Mouse (Mus musculus) heart, postnatal 25 days (tissue): ENCODE data around the gene Atxn1. TPM values are rescaled to one million over a fixed set of nuclear protein-coding genes. Genes with fewer than 3 reads are reported as not detected.

ENCODE experiments used
- DNase-seq: peaks from one replicate; pipeline ENCODE4 v3.0.0; 2022; ENCODE audit warnings: low spot score
- intact Hi-C: fragments of 180-260 bp; cut with DNase I; formaldehyde crosslinking; loops from one replicate; pipeline ENCODE4 v1.15.1; 2025
- total RNA-seq, 2 experiments: library from RNA; stranded (reverse); gene quantifications; 2 replicates each; pipeline ENCODE4 v1.2.3; 2021

Gene Atxn1
- total RNA-seq, 2 experiments from 2014 or later: 35.1 to 36.0 TPM

- intact Hi-C loops: no loop called here
- no peak for DNase-seq
These were observed 29.0 kb downstream of the Atxn1 start for GRCm38 (mm10) chr13:45935798-45936197.

- DNase-seq: no peak
- intact Hi-C loops: no loop called here
These were observed 30.0 kb downstream of the Atxn1 start for GRCm38 (mm10) chr13:45934841-45935240.

GRCm38 (mm10) chr13:45934085-45934484 is 30.7 kb downstream of the Atxn1 start:
- intact Hi-C loops: no loop called here

GRCm38 (mm10) chr13:45932491-45932921 is 32.3 kb downstream of the Atxn1 start:
- intact Hi-C loops: no loop called here
- no peak for DNase-seq

More at GRCm38 (mm10) chr13:45934085-45934484, 30.7 kb downstream of the Atxn1 start:
- no peak for DNase-seq

GRCm38 (mm10) chr13:45931891-45932290 is 32.9 kb downstream of the Atxn1 start:
- no peak for DNase-seq

GRCm38 (mm10) chr13:45931215-45931614 is 33.6 kb downstream of the Atxn1 start:
- intact Hi-C loops: no loop called here
- DNase-seq: no peak

More at GRCm38 (mm10) chr13:45931891-45932290, 32.9 kb downstream of the Atxn1 start:
- intact Hi-C loops: no loop called here

GRCm38 (mm10) chr13:45929744-45930143 is 35.1 kb downstream of the Atxn1 start:
- DNase-seq: no peak
- intact Hi-C loops: loop anchor here (5.0 kb wide), 1 partner anchor 97 kb away; no protein-coding TSS in a partner anchor

GRCm38 (mm10) chr13:45925294-45925693 is 39.5 kb downstream of the Atxn1 start:
- intact Hi-C loops: loop anchor here (5.0 kb wide), 1 partner anchor 93 kb away; no protein-coding TSS in a partner anchor
- DNase-seq: no peak

GRCm38 (mm10) chr13:45924555-45924954 is 40.3 kb downstream of the Atxn1 start:
- no peak for DNase-seq
- intact Hi-C loops: loop anchor here (5.0 kb wide), 1 partner anchor 38 kb away; no protein-coding TSS in a partner anchor

- intact Hi-C loops: loop anchor here (5.0 kb wide), 1 partner anchor 39 kb away; no protein-coding TSS in a partner anchor
- DNase-seq: no peak
These were observed 41.7 kb downstream of the Atxn1 start for GRCm38 (mm10) chr13:45923086-45923485.

- intact Hi-C loops: loop anchor here (5.0 kb wide), 1 partner anchor 40 kb away; no protein-coding TSS in a partner anchor
- no peak for DNase-seq
These were observed 42.3 kb downstream of the Atxn1 start for GRCm38 (mm10) chr13:45922467-45922866.

GRCm38 (mm10) chr13:45918956-45919711 is 45.7 kb downstream of the Atxn1 start:
- intact Hi-C loops: no loop called here
- no peak for DNase-seq

GRCm38 (mm10) chr13:45918006-45918380 is 46.8 kb downstream of the Atxn1 start:
- no peak for DNase-seq
- intact Hi-C loops: no loop called here

GRCm38 (mm10) chr13:45917058-45918005 is 47.5 kb downstream of the Atxn1 start:
- no peak for DNase-seq
- intact Hi-C loops: no loop called here

- DNase-seq: no peak
- intact Hi-C loops: no loop called here
These were observed 48.9 kb downstream of the Atxn1 start for GRCm38 (mm10) chr13:45915921-45916320.

GRCm38 (mm10) chr13:45915026-45915425 is 49.8 kb downstream of the Atxn1 start:
- no peak for DNase-seq

GRCm38 (mm10) chr13:45914117-45914516 is 50.7 kb downstream of the Atxn1 start:
- intact Hi-C loops: no loop called here
- DNase-seq: no peak

More at GRCm38 (mm10) chr13:45915026-45915425, 49.8 kb downstream of the Atxn1 start:
- intact Hi-C loops: no loop called here

GRCm38 (mm10) chr13:45911848-45912247 is 53.0 kb downstream of the Atxn1 start:
- intact Hi-C loops: no loop called here
- DNase-seq: no peak

- no peak for DNase-seq
- intact Hi-C loops: no loop called here
These were observed 53.7 kb downstream of the Atxn1 start for GRCm38 (mm10) chr13:45911069-45911468.

GRCm38 (mm10) chr13:45910348-45910747 is 54.5 kb downstream of the Atxn1 start:
- intact Hi-C loops: no loop called here
- DNase-seq: no peak
